Mouse (Mus musculus) kidney, adult 2 months (tissue): ENCODE measurements around the gene D11Wsu47e.

Experiments
- CTCF ChIP-seq: fragments of 200-500 bp; conservative IDR thresholded peaks from 2 replicates; pipeline ENCODE4 v1.5.1; 2011; ENCODE audit warnings: low read depth, mild to moderate bottlenecking, control low read depth, low read length, moderate library complexity, mixed read lengths; ENCODE audit not compliant: insufficient read depth, insufficient read length
- POLR2A ChIP-seq: fragments of 200-500 bp; IDR thresholded peaks from one replicate; pipeline ENCODE4 v1.6.1; 2011; ENCODE audit warnings: low read depth, low read length, control low read depth

DNA sequence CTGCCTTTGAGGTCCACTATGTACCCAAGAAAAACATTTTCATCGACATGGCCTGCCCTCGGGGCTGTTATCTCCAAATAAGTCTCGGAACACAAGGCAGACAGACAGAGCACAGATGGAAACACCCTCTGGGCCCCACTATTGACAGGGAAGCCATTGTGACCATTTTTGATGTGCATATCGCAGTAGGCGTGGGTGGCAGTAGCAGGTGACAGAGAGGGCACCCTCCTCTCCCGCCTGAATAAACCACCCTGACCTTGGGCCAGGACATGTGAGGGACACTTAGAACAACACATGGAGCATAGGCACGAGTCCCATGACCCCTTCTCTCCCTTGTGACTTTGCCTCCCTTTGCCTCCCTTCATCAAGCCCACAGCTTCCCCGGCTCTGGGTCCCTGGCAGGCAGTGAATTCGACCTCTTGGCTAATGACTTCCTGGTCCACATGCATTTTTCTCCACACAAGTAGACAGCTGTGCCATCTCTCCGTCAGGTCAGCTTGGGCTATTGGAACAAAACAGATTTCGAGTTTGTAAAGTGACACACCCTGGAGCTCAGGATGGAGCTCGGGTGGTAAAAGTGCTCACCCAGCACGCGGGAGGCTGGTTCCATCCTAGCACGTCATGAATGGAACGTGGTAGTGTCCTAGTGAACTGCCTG, 33.7 kb downstream of the D11Wsu47e start:
- TF ChIP-seq CTCF (no peak), POLR2A (no peak)
